Mouse (Mus musculus): Measurements from ENCODE around the gene Ggta1. TPM values are rescaled to one million over a fixed set of nuclear protein-coding genes. Genes with fewer than 3 reads are reported as not detected.

The Ggta1 gene
- 14.8 TPM for total RNA-seq (2023)

DNA sequence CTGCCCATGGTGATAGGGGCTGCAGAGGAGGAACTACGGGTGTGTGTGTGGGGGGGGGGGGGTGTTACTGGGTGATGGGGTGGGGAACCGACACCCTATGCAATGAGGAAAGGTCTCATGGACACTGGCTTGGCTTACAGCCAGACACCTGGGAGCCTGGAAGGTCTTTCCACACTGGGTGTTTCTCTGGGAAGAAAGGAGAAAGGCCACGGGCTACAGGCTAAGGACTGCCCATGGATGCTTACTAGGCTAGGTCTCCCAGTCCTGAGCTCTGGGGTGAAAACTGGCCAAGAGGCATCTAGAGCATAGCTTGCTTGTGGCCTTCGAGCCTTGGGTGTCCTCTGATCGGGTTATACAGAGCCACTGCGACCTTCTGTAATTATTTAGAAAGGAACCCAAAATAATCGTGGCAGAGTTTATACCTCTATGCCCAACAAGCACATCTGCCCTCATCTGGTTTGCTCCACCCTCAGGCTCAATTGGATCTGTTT, at the start of gene Ggta1:
Gene Ggta1, minus strand, starts transcription at position 441 of the 491 bp plus-strand sequence.

DNA sequence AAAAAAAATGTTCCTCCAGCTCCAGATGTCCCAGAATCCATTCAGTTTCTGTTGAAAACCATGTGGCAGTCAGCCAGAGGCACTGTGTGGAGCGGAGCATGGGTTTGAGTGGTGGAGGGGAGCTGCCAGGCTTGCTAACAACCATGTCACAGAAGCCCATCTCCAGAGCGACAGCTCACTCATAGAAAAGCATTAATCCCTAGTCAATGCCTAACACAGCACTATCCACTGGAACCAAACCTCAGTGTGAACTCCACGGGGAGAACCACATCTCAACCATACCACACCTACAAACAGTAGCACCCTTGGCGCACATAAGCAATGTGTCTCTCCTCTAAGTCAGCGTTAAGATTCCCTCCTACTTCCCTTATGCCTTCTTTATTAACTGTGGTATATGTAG, 65.9 kb downstream of the Ggta1 start, which contains the start of gene 4930402F06Rik:
Gene 4930402F06Rik, minus strand, starts transcription at position 80 of the 400 bp plus-strand sequence.

GRCm38 (mm10) chr2:35367629-35368028, 95.4 kb downstream of the Ggta1 start, which contains the start of gene 4930568D16Rik:
Gene 4930568D16Rik, minus strand, starts transcription at chr2:35367729.

Other genes with a start within 250 kb of the Ggta1 start
- gene Gsn, start 206.9 kb downstream of the Ggta1 start, total RNA-seq (2023), result 24.5 TPM
- gene Stom, start 126.3 kb downstream of the Ggta1 start, total RNA-seq (2023), result 3.1 TPM
- not detected for gene 4930568D16Rik, start 95.5 kb downstream of the Ggta1 start, total RNA-seq (2023)
- not detected for gene 4930402F06Rik, start 66.1 kb downstream of the Ggta1 start, total RNA-seq (2023)
- 0.95 TPM for gene Dab2ip, start 95.0 kb upstream of the Ggta1 start, total RNA-seq (2023)

All from CD4-positive naive resting alpha-beta T cell, adult 57 days (primary cell).